Mouse (Mus musculus) myocyte (in vitro differentiated cells): ENCODE measurements around the gene Bcas3.

Experiments used
- CEBPB ChIP-seq: IDR thresholded peaks from 2 replicates; pipeline ENCODE4 v1.6.1; 2011; ENCODE audit warnings: mild to moderate bottlenecking, moderate library complexity; ENCODE audit not compliant: poor library complexity, insufficient read depth, severe bottlenecking
- E2F4 ChIP-seq: IDR thresholded peaks from one replicate; pipeline ENCODE4 v1.6.1; 2011; ENCODE audit warnings: mild to moderate bottlenecking, control low read depth, moderate library complexity; ENCODE audit not compliant: insufficient read depth
- MAX ChIP-seq: IDR thresholded peaks from one replicate; pipeline ENCODE4 v1.6.1; 2011; ENCODE audit warnings: low read depth, mild to moderate bottlenecking, control low read depth
- MYOG ChIP-seq, 3 experiments: IDR thresholded peaks; one replicate each; pipeline ENCODE4 v1.6.1; 2011; ENCODE audit warnings: control low read depth in 2 of 3, low read depth in 2 of 3, mild to moderate bottlenecking in 2 of 3; ENCODE audit not compliant: insufficient read length in 2 of 3, control insufficient read depth in 1 of 3, insufficient read depth in 1 of 3
- POLR2A ChIP-seq: IDR thresholded peaks from one replicate; pipeline ENCODE4 v1.6.1; 2011; ENCODE audit warnings: low read depth, mild to moderate bottlenecking, control low read depth, moderate library complexity; ENCODE audit not compliant: insufficient read length
- TCF3 ChIP-seq: IDR thresholded peaks from one replicate; pipeline ENCODE4 v1.6.1; 2011; ENCODE audit warnings: low read depth, control low read depth; ENCODE audit not compliant: insufficient read length

DNA sequence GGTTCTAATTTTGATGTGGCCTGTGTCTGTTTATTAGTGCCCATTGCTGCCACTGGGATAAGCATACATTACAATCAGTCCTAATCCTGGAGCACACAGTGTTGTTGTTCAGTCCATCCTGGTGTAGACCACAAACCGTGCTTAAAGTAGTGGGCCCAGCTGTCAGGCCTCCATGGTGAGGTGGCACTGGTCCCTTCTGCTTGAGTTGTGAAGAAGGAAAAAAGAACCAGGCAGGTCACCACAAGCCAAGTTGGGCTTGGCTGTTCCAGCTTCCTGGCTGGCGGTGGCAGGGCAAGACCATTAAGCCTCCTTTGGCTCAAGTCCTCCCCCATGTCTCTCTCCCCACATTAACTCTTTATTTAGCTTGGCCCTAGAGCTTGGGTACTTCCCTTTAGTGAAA is 376.8 kb downstream of the Bcas3 start:
- TF ChIP-seq CEBPB (no peak), MAX (no peak), POLR2A (no peak), TCF3 (no peak), E2F4 (no peak), MYOG (IDR thresholded peaks at IDR 0.05; ENCODE audit: control insufficient read depth in 1 of 3, insufficient read depth in 1 of 3, insufficient read length in 2 of 3, low read depth in 2 of 3) (peak; percentile 38 to 92 (median 81))
